In the genomic region with DNA sequence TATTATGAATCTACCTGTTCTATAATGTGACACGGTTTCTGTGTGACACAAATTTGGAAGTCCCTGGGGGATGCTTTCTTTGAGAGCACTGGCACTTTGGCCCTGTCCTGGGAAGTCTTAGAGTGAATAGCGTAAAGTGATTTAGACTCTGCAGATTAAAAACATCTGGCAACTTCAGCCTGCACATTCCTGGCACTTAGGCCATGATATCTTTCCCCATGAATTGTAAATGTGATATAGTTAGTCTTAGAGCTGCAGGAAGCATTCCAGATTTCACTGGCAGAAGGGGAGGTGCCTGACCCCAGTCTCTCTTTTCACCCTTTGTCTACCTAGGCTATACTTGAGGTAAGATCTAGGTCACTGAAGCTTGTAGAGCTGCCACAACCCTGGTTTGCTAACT, we compare ENCODE assay signal across 19 mouse cellular contexts.
DNase-seq lines count a peak whose midpoint lies in the region; ATAC-seq lines count a peak whose summit lies in the region.
"Had no signal": no experiment of that assay in that cellular context is flagged by ENCODE, and none has a peak within 500 bp of the region (broad histone marks: within the 10 kb centered on the region; RNA-seq: fewer than 3 reads in every experiment).

No protein-coding gene starts in this region.

- H3K9me3 ChIP-seq in heart, embryonic 12.5 days (replicated peaks): no peaks in the 10 kb centered on the region
- H3K9me3 ChIP-seq in embryonic facial prominence, embryonic 13.5 days: no peaks in the 10 kb centered on the region
- no peaks in the 10 kb centered on the region for H3K9me3 ChIP-seq in forebrain, embryonic 10.5 days
- no peaks in the 10 kb centered on the region for H3K9me3 ChIP-seq in intestine, embryonic 16.5 days (ENCODE audit: control insufficient read depth, low read length)
- H3K9me3 ChIP-seq: hindbrain, embryonic 12.5 days had no signal

- H3K4me1 ChIP-seq in heart, embryonic 12.5 days (replicated peaks): peaks cover 6% of the 10 kb centered on the region
- peaks cover 5% of the 10 kb centered on the region; the same call in 1 of the 2 replicates for H3K4me1 ChIP-seq in embryonic facial prominence, embryonic 13.5 days
- peaks cover 8% of the 10 kb centered on the region for H3K4me1 ChIP-seq in forebrain, embryonic 10.5 days
- H3K4me1 ChIP-seq in intestine, embryonic 16.5 days (ENCODE audit: control insufficient read depth, insufficient read depth, low read length): no peaks in the 10 kb centered on the region
- H3K4me1 ChIP-seq: hindbrain, embryonic 12.5 days had no signal

- 0 out of 2 replicates have a peak overlapping the region, but pooled peaks have one; percentile 16 for H3K27ac ChIP-seq in heart, embryonic 12.5 days (ENCODE audit: poor library complexity, severe bottlenecking)
- H3K27ac ChIP-seq in embryonic facial prominence, embryonic 13.5 days: peak overlapping the region; percentile 16; the same call in 1 of the 2 replicates
- no peak overlapping the region for H3K27ac ChIP-seq in forebrain, embryonic 10.5 days
- H3K27ac ChIP-seq in intestine, embryonic 16.5 days (ENCODE audit: low read length): no peak overlapping the region
- H3K27ac ChIP-seq: gastrocnemius, adult 2 months; hindbrain, embryonic 12.5 days had no signal

- H3K9ac ChIP-seq in heart, embryonic 12.5 days: no peak overlapping the region
- H3K9ac ChIP-seq in embryonic facial prominence, embryonic 13.5 days: no peak overlapping the region
- no peak overlapping the region for H3K9ac ChIP-seq in intestine, embryonic 16.5 days (ENCODE audit: low read depth, low read length)
- H3K9ac ChIP-seq: hindbrain, embryonic 12.5 days had no signal

- no peaks in the 10 kb centered on the region for H3K27me3 ChIP-seq in heart, embryonic 12.5 days (replicated peaks)
- no peaks in the 10 kb centered on the region for H3K27me3 ChIP-seq in embryonic facial prominence, embryonic 13.5 days
- no peaks in the 10 kb centered on the region for H3K27me3 ChIP-seq in forebrain, embryonic 10.5 days (ENCODE audit: poor library complexity, severe bottlenecking)
- H3K27me3 ChIP-seq in intestine, embryonic 16.5 days (replicated peaks; ENCODE audit: control insufficient read depth, insufficient read depth, low read length): no peaks in the 10 kb centered on the region
- H3K27me3 ChIP-seq: hindbrain, embryonic 12.5 days had no signal

- no peak overlapping the region for H3K4me3 ChIP-seq in heart, embryonic 12.5 days
- H3K4me3 ChIP-seq in embryonic facial prominence, embryonic 13.5 days: no peak overlapping the region
- H3K4me3 ChIP-seq in forebrain, embryonic 10.5 days: no peak overlapping the region
- no peak overlapping the region for H3K4me3 ChIP-seq in intestine, embryonic 16.5 days (ENCODE audit: low read length)
- H3K4me3 ChIP-seq: gastrocnemius, adult 2 months; hindbrain, embryonic 12.5 days had no signal

- no peaks in the 10 kb centered on the region for H3K36me3 ChIP-seq in heart, embryonic 12.5 days
- H3K36me3 ChIP-seq in embryonic facial prominence, embryonic 13.5 days: no peaks in the 10 kb centered on the region
- no peaks in the 10 kb centered on the region for H3K36me3 ChIP-seq in forebrain, embryonic 10.5 days (replicated peaks)
- H3K36me3 ChIP-seq in intestine, embryonic 16.5 days (ENCODE audit: control insufficient read depth, insufficient read depth, low read length): no peaks in the 10 kb centered on the region
- H3K36me3 ChIP-seq: hindbrain, embryonic 12.5 days had no signal

- ATAC-seq in heart, embryonic 12.5 days (ENCODE audit: insufficient number of reproducible peaks, low FRiP score): no peak
- ATAC-seq in embryonic facial prominence, embryonic 13.5 days (ENCODE audit: insufficient number of reproducible peaks, insufficient read depth, low FRiP score, low TSS enrichment, low read depth): no peak
- ATAC-seq in intestine, embryonic 16.5 days: no peak
- ATAC-seq: lung, postnatal 0 days had no signal

- intact Hi-C loops in heart, postnatal 36 days (cut with DNase I): no loop called here

- no peak overlapping the region for H3K4me2 ChIP-seq in heart, embryonic 12.5 days
- H3K4me2 ChIP-seq in embryonic facial prominence, embryonic 13.5 days: no peak overlapping the region
- H3K4me2 ChIP-seq in intestine, embryonic 16.5 days (ENCODE audit: low read depth, low read length): no peak overlapping the region
- H3K4me2 ChIP-seq: hindbrain, embryonic 12.5 days; midbrain, embryonic 11.5 days had no signal

- no peak for DNase-seq in heart, postnatal 36 days
- peak; percentile 5 for DNase-seq in retina, embryonic 14.5 days (ENCODE audit: low spot score)
- no peak for DNase-seq in retina, postnatal 1 day
- no peak for DNase-seq in forebrain, embryonic 10.5 days (ENCODE audit: extremely low spot score, low spot score)
- DNase-seq in right cerebral cortex, postnatal 14 days: no peak
- DNase-seq: adrenal gland, postnatal 36 days; cerebellum, adult 9-10 months; gastrocnemius, adult 2 months; heart, postnatal 10 days; kidney, adult 8-10 months; kidney, postnatal 10 days; right cerebral cortex, postnatal 25 days; spleen, adult 18-20 months had no signal

- WGBS in heart, embryonic 12.5 days: 44% methylated on average over 2 of the region's 2 CpGs
- 22% methylated on average over 2 of the region's 2 CpGs for WGBS in embryonic facial prominence, embryonic 13.5 days
- 62% methylated on average over 2 of the region's 2 CpGs for WGBS in forebrain, embryonic 10.5 days
- 73% methylated on average over 2 of the region's 2 CpGs for WGBS in intestine, embryonic 16.5 days

Comparison
In these comparisons a context has a peak if more than half of its experiments do, and no peak if none do; other contexts are left out.
1. H3K27ac ChIP-seq: peak in heart, embryonic 12.5 days (single experiment) and embryonic facial prominence, embryonic 13.5 days (single experiment); none in forebrain, embryonic 10.5 days (single experiment) and intestine, embryonic 16.5 days (single experiment).